ENCODE assay signal across 9 mouse cellular contexts in genomic region chr3:90294651-90295050, GRCm38 (mm10). TPM values are rescaled to one million over a fixed set of nuclear protein-coding genes. Genes with fewer than 3 reads are reported as not detected.
DNase-seq lines count a peak whose midpoint lies in the region; ATAC-seq and TF ChIP-seq lines count a peak whose summit lies in the region.
"Had no signal": no experiment of that assay in that cellular context is flagged by ENCODE, and none has a peak within 500 bp of the region (broad histone marks: within the 10 kb centered on the region; RNA-seq: fewer than 3 reads in every experiment).

No protein-coding gene starts in this region.

- H3K9ac ChIP-seq in heart, adult 2 months (ENCODE audit: low read depth, low read length) = no peak overlapping the region
- H3K9ac ChIP-seq in CH12.LX (ENCODE audit: insufficient read depth, low read depth) = peak overlapping the region; percentile 98
- H3K9ac ChIP-seq in forebrain, embryonic 15.5 days (replicated peaks) = peak overlapping the region; percentile 89
- peak overlapping the region; percentile 98 for H3K9ac ChIP-seq in liver, embryonic 14.5 days (replicated peaks)

- no peak for TF ChIP-seq POLR2A in heart, adult 2 months (IDR thresholded peaks at IDR 0.05; ENCODE audit: insufficient read depth, low read depth, low read length)
- TF ChIP-seq POLR2A in CH12.LX (IDR thresholded peaks at IDR 0.05; ENCODE audit: low read depth, low read length) = no peak

- 38% methylated on average over 2 of the region's 2 CpGs for WGBS in heart, adult 2 months
- 69% methylated on average over 2 of the region's 2 CpGs for WGBS in forebrain, embryonic 15.5 days
- WGBS in liver, embryonic 14.5 days (ENCODE audit: insufficient replicate concordance) = 32% methylated on average over 2 of the region's 2 CpGs

- no peaks in the 10 kb centered on the region for H3K9me3 ChIP-seq in CH12.LX (replicated peaks; ENCODE audit: low read length)
- no peaks in the 10 kb centered on the region for H3K9me3 ChIP-seq in forebrain, embryonic 15.5 days
- no peaks in the 10 kb centered on the region for H3K9me3 ChIP-seq in liver, embryonic 14.5 days (ENCODE audit: control insufficient read depth, low read length)

- in situ Hi-C loops in CH12.LX (cut with MboI; ENCODE audit: low pct_ligation_motif_present, low pct_unique_long_range_greater_than_20kb, low sequenced_read_pairs) = loop anchor here (10.0 kb wide), 1 partner anchor 80 kb away; no protein-coding TSS in a partner anchor

- no peak for TF ChIP-seq RAD21 in CH12.LX (IDR thresholded peaks at IDR 0.05; ENCODE audit: low read depth, low read length)

- intact Hi-C loops in heart, adult 2 months (cut with DNase I) = loop anchor here (5.0 to 10.0 kb wide), 2 partner anchors 48 to 170 kb away; partner anchors contain the start of gene Npr1
- intact Hi-C loops in heart, postnatal 10 days (cut with DNase I) = no loop called here

- TF ChIP-seq CTCF in heart, adult 2 months (IDR thresholded peaks at IDR 0.05) = no peak
- TF ChIP-seq CTCF in CH12.LX (conservative IDR thresholded peaks at IDR 0.05 in 1 of 2, IDR thresholded peaks at IDR 0.05 in 1 of 2; ENCODE audit: low read depth in 2 of 2, low read length in 2 of 2) = no peak
- TF ChIP-seq CTCF in liver, embryonic 14.5 days (IDR thresholded peaks at IDR 0.05; ENCODE audit: low read depth) = no peak

- H3K4me2 ChIP-seq in CH12.LX (ENCODE audit: insufficient read depth, low read depth, poor library complexity, severe bottlenecking) = peak overlapping the region; percentile 88
- peak overlapping the region; percentile 71 for H3K4me2 ChIP-seq in forebrain, embryonic 15.5 days (replicated peaks)
- H3K4me2 ChIP-seq in liver, embryonic 14.5 days (ENCODE audit: low read depth) = peak overlapping the region; percentile 95

- DNase-seq in heart, adult 2 months = no peak
- no peak for DNase-seq in heart, postnatal 10 days
- DNase-seq in CH12.LX (ENCODE audit: extremely low read depth) = no peak
- DNase-seq in liver, embryonic 14.5 days (ENCODE audit: low read depth in 3 of 3, low spot score in 3 of 3) = peak in 2 of 3 experiments; percentile 20 to 23
- DNase-seq in retina, embryonic 14.5 days (ENCODE audit: low spot score) = no peak
- DNase-seq in testis, postnatal 14 days (ENCODE audit: low spot score) = no peak

- peak overlapping the region; percentile 73 for H3K4me3 ChIP-seq in heart, adult 2 months
- H3K4me3 ChIP-seq in CH12.LX (replicated peaks in 1 of 3; ENCODE audit: low read depth in 2 of 3, low read length in 2 of 3, poor library complexity in 1 of 3) = peak overlapping the region; percentile 85 to 98 (median 94)
- peak overlapping the region; percentile 84 for H3K4me3 ChIP-seq in forebrain, embryonic 15.5 days
- peak overlapping the region; percentile 78 to 81; a peak in 3 of 4 replicates for H3K4me3 ChIP-seq in liver, embryonic 14.5 days (ENCODE audit: insufficient read depth in 1 of 2, low read depth in 2 of 2, low read length in 2 of 2)

- dilution Hi-C loops in CH12.LX (cut with MboI; ENCODE audit: extremely low pct_ligation_motif_present, extremely low pct_unique_long_range_greater_than_20kb, low sequenced_read_pairs) = no loop called here

- H3K27me3 ChIP-seq in heart, adult 2 months (ENCODE audit: control insufficient read depth, insufficient read depth, low read length) = no peaks in the 10 kb centered on the region
- H3K27me3 ChIP-seq in CH12.LX (replicated peaks) = no peaks in the 10 kb centered on the region
- H3K27me3 ChIP-seq in forebrain, embryonic 15.5 days = no peaks in the 10 kb centered on the region
- no peaks in the 10 kb centered on the region for H3K27me3 ChIP-seq in liver, embryonic 14.5 days (ENCODE audit: control insufficient read depth, insufficient read depth, low read length)

- H3K4me1 ChIP-seq in heart, adult 2 months (ENCODE audit: control insufficient read depth, insufficient read depth, low read length) = peaks cover 7% of the 10 kb centered on the region
- peaks cover 6 to 38% of the 10 kb centered on the region in 2 experiments; a peak in 3 of 4 replicates for H3K4me1 ChIP-seq in CH12.LX (ENCODE audit: control insufficient read depth in 1 of 2, insufficient read depth in 2 of 2)
- peaks cover 37% of the 10 kb centered on the region for H3K4me1 ChIP-seq in forebrain, embryonic 15.5 days
- H3K4me1 ChIP-seq in liver, embryonic 14.5 days (replicated peaks; ENCODE audit: control insufficient read depth in 2 of 2, insufficient read depth in 2 of 2, low read length in 1 of 2) = peaks cover 19% of the 10 kb centered on the region in 2 experiments

- peaks cover 30% of the 10 kb centered on the region for H3K36me3 ChIP-seq in heart, adult 2 months (ENCODE audit: control insufficient read depth, insufficient read depth, low read length)
- peaks cover 2 to 15% of the 10 kb centered on the region in 2 experiments for H3K36me3 ChIP-seq in CH12.LX (replicated peaks in 1 of 2; ENCODE audit: control insufficient read depth in 1 of 2, insufficient read depth in 1 of 2, low read length in 1 of 2)
- no peaks in the 10 kb centered on the region for H3K36me3 ChIP-seq in forebrain, embryonic 15.5 days
- H3K36me3 ChIP-seq in liver, embryonic 14.5 days (replicated peaks; ENCODE audit: control insufficient read depth, insufficient read depth, low read depth) = no peaks in the 10 kb centered on the region

- no peak for TF ChIP-seq EP300 in heart, adult 2 months (IDR thresholded peaks at IDR 0.05; ENCODE audit: insufficient read depth, low read depth, low read length)
- no peak for TF ChIP-seq EP300 in CH12.LX (IDR thresholded peaks at IDR 0.05; ENCODE audit: low read length)
- TF ChIP-seq EP300 in liver, embryonic 14.5 days (IDR thresholded peaks at IDR 0.05; ENCODE audit: low read depth) = peak; percentile 47

- no peak for ATAC-seq in forebrain, embryonic 15.5 days (replicated peaks)
- no peak for ATAC-seq in liver, embryonic 14.5 days (ENCODE audit: insufficient read depth)
- no peak for ATAC-seq in activated CD4-positive, CD25-positive, alpha-beta regulatory T cell, adult 4 months

- no peak overlapping the region for H3K27ac ChIP-seq in heart, adult 2 months
- H3K27ac ChIP-seq in CH12.LX (ENCODE audit: insufficient read depth, low read depth) = no peak overlapping the region
- H3K27ac ChIP-seq in forebrain, embryonic 15.5 days (replicated peaks) = no peak overlapping the region
- peak overlapping the region; percentile 90 for H3K27ac ChIP-seq in liver, embryonic 14.5 days

- peaks cover 9% of the 10 kb centered on the region for H3K79me2 ChIP-seq in heart, adult 2 months (replicated peaks; ENCODE audit: control insufficient read depth, insufficient read depth, low read length)
- peaks cover 62% of the 10 kb centered on the region for H3K79me2 ChIP-seq in CH12.LX (replicated peaks; ENCODE audit: control insufficient read depth, extremely low read depth, insufficient read depth, poor library complexity, severe bottlenecking)

RNA-seq across cellular contexts. Expression of gene Gatad2b, which starts 1.7 kb away (rescaled TPM):
- 10 to 100 TPM; 40.0 to 45.3 TPM for total RNA-seq in heart, adult 2 months (2021)
- polyA plus RNA-seq in heart, adult 2 months (2012; rRNA removed) = 17.7 and 21.0 TPM in 2 replicates
- 10 to 100 TPM; 56.6 to 59.5 TPM for total RNA-seq in heart, postnatal 10 days (2021)
- total RNA-seq in CH12.LX (2012; rRNA removed) (8.9 and 10.0 TPM in 2 replicates), CH12.LX (2014; rRNA removed) (6.4 and 8.4 TPM in 2 replicates)
- 20.6 and 22.6 TPM in 2 replicates for polyA plus RNA-seq in CH12.LX (2012; ENCODE audit: insufficient read length, low read depth)
- 15.2 TPM in 2 replicates for polyA plus RNA-seq in forebrain, embryonic 15.5 days (2015; fragmentation: Nextera tagmentation; extraction: Ambion mirVana)
- polyA plus RNA-seq in liver, embryonic 14.5 days (2012; rRNA removed) = 4.4 and 5.6 TPM in 2 replicates
- polyA plus RNA-seq in liver, embryonic 14.5 days (2014; fragmentation: Nextera tagmentation; extraction: Ambion mirVana) = 2.2 and 3.2 TPM in 2 replicates
- polyA plus RNA-seq in activated CD4-positive, CD25-positive, alpha-beta regulatory T cell, adult 4 months (2017; shearing (Covaris generic)) = 10 to 100 TPM; 20.3 to 21.3 TPM

RNA-seq across cellular contexts. Expression of gene Dennd4b, which starts 29.7 kb away (rescaled TPM):
- 10 to 100 TPM; 35.7 to 36.5 TPM for total RNA-seq in heart, adult 2 months (2021)
- polyA plus RNA-seq in heart, adult 2 months (2012; rRNA removed) = 45.6 and 45.9 TPM in 2 replicates
- 10 to 100 TPM; 16.8 to 19.7 TPM for total RNA-seq in heart, postnatal 10 days (2021)
- 27.8 and 28.1 TPM in 2 replicates for total RNA-seq in CH12.LX (2012; rRNA removed)
- 9.4 and 9.8 TPM in 2 replicates for total RNA-seq in CH12.LX (2014; rRNA removed)
- polyA plus RNA-seq in CH12.LX (2012; ENCODE audit: insufficient read length, low read depth) = 34.4 and 45.3 TPM in 2 replicates
- 5.4 and 7.2 TPM in 2 replicates for polyA plus RNA-seq in forebrain, embryonic 15.5 days (2015; fragmentation: Nextera tagmentation; extraction: Ambion mirVana)
- polyA plus RNA-seq in liver, embryonic 14.5 days (2012; rRNA removed) = 3.9 and 4.6 TPM in 2 replicates
- 1.0 and 1.6 TPM in 2 replicates for polyA plus RNA-seq in liver, embryonic 14.5 days (2014; fragmentation: Nextera tagmentation; extraction: Ambion mirVana)
- polyA plus RNA-seq in activated CD4-positive, CD25-positive, alpha-beta regulatory T cell, adult 4 months (2017; shearing (Covaris generic)) = 10 to 100 TPM; 15.8 to 25.5 TPM

RNA-seq across cellular contexts. Expression of gene Crtc2, which starts 40.7 kb away (rescaled TPM):
- 10 to 100 TPM; 16.6 to 17.1 TPM for total RNA-seq in heart, adult 2 months (2021)
- polyA plus RNA-seq in heart, adult 2 months (2012; rRNA removed) = 32.9 and 33.7 TPM in 2 replicates
- total RNA-seq in heart, postnatal 10 days (2021) = 10 to 100 TPM; 21.1 to 26.9 TPM
- total RNA-seq in CH12.LX (2012; rRNA removed) = 13.5 and 14.1 TPM in 2 replicates
- 5.4 and 6.1 TPM in 2 replicates for total RNA-seq in CH12.LX (2014; rRNA removed)
- 62.1 and 69.8 TPM in 2 replicates for polyA plus RNA-seq in CH12.LX (2012; ENCODE audit: insufficient read length, low read depth)
- polyA plus RNA-seq in forebrain, embryonic 15.5 days (2015; fragmentation: Nextera tagmentation; extraction: Ambion mirVana) = 20.8 and 21.1 TPM in 2 replicates
- 7.6 and 8.9 TPM in 2 replicates for polyA plus RNA-seq in liver, embryonic 14.5 days (2012; rRNA removed)
- 3.2 TPM in 2 replicates for polyA plus RNA-seq in liver, embryonic 14.5 days (2014; fragmentation: Nextera tagmentation; extraction: Ambion mirVana)
- polyA plus RNA-seq in activated CD4-positive, CD25-positive, alpha-beta regulatory T cell, adult 4 months (2017; shearing (Covaris generic)) = 10 to 100 TPM; 33.2 to 42.9 TPM

RNA-seq across cellular contexts. Expression of gene Slc39a1, which starts 46.7 kb away (rescaled TPM):
- 10 to 100 TPM; 67.6 to 75.5 TPM for total RNA-seq in heart, adult 2 months (2021)
- 57.3 and 83.7 TPM in 2 replicates for polyA plus RNA-seq in heart, adult 2 months (2012; rRNA removed)
- 100 to 1,000 TPM; 105 to 110 TPM for total RNA-seq in heart, postnatal 10 days (2021)
- total RNA-seq in CH12.LX (2012; rRNA removed) (42.2 and 44.4 TPM in 2 replicates), CH12.LX (2014; rRNA removed) (22.9 and 23.8 TPM in 2 replicates)
- polyA plus RNA-seq in CH12.LX (2012; ENCODE audit: insufficient read length, low read depth) = 40.4 and 40.7 TPM in 2 replicates
- 42.8 and 43.2 TPM in 2 replicates for polyA plus RNA-seq in forebrain, embryonic 15.5 days (2015; fragmentation: Nextera tagmentation; extraction: Ambion mirVana)
- polyA plus RNA-seq in liver, embryonic 14.5 days (2012; rRNA removed) = 9.8 and 10.8 TPM in 2 replicates
- polyA plus RNA-seq in liver, embryonic 14.5 days (2014; fragmentation: Nextera tagmentation; extraction: Ambion mirVana) = 24.1 and 24.9 TPM in 2 replicates
- 10 to 100 TPM; 48.5 to 65.9 TPM for polyA plus RNA-seq in activated CD4-positive, CD25-positive, alpha-beta regulatory T cell, adult 4 months (2017; shearing (Covaris generic))

RNA-seq across cellular contexts. Expression of gene Creb3l4, which starts 51.3 kb away (rescaled TPM):
- total RNA-seq in heart, adult 2 months (2021) = under 1 TPM; 0.14 to 0.16 TPM
- 0.53 and 0.55 TPM in 2 replicates for polyA plus RNA-seq in heart, adult 2 months (2012; rRNA removed)
- under 1 TPM; 0.26 to 0.45 TPM for total RNA-seq in heart, postnatal 10 days (2021)
- total RNA-seq in CH12.LX (2012; rRNA removed) (0.25 and 0.89 TPM in 2 replicates), CH12.LX (2014; rRNA removed) (0.21 and 0.72 TPM in 2 replicates)
- polyA plus RNA-seq in CH12.LX (2012; ENCODE audit: insufficient read length, low read depth) = 0.59 and 0.70 TPM in 2 replicates
- 3.7 TPM in 2 replicates for polyA plus RNA-seq in forebrain, embryonic 15.5 days (2015; fragmentation: Nextera tagmentation; extraction: Ambion mirVana)
- polyA plus RNA-seq in liver, embryonic 14.5 days (2012; rRNA removed) = 0.15 and 0.27 TPM in 2 replicates
- 0.24 and 0.28 TPM in 2 replicates for polyA plus RNA-seq in liver, embryonic 14.5 days (2014; fragmentation: Nextera tagmentation; extraction: Ambion mirVana)
- polyA plus RNA-seq in activated CD4-positive, CD25-positive, alpha-beta regulatory T cell, adult 4 months (2017; shearing (Covaris generic)) = not detected
- total RNA-seq: granulocyte monocyte progenitor cell, adult 5-6 weeks had no signal

Comparison
In these comparisons a context has a peak if more than half of its experiments do, and no peak if none do; other contexts are left out.
1. DNase-seq: peak in liver, embryonic 14.5 days (2 of 3); none in heart, adult 2 months (0 of 2), heart, postnatal 10 days (0 of 2), CH12.LX (single experiment), retina, embryonic 14.5 days (single experiment) and testis, postnatal 14 days (single experiment).
2. Peak in every context shown above with its lines, with median percentiles within 50 percentile points of each other: H3K4me3 ChIP-seq and H3K4me2 ChIP-seq.